Mouse (Mus musculus) lung, embryonic 16.5 days (tissue): ENCODE data around the gene Nrxn3. TPM values are rescaled to one million over a fixed set of nuclear protein-coding genes. Genes with fewer than 3 reads are reported as not detected.

Experiments used
- ATAC-seq: fragments of 200-750 bp; cut with Nextera tagmentation; 2 replicates; pipeline ENCODE4 v1.8.0; 2017; ENCODE audit warnings: low read depth, mild to moderate bottlenecking, moderate library complexity
- H3K27ac ChIP-seq: fragments of 300-500 bp; sonication (generic); 2 replicates; pipeline ENCODE4 v1.5.1; 2014; ENCODE audit warnings: mild to moderate bottlenecking, control low read depth, low read length
- H3K27me3 ChIP-seq: fragments of 300-500 bp; sonication (generic); 2 replicates; pipeline ENCODE4 v1.6.1; 2014; ENCODE audit warnings: low read depth, low read length, mixed read lengths; ENCODE audit not compliant: control insufficient read depth, insufficient read depth
- H3K36me3 ChIP-seq: fragments of 300-500 bp; sonication (generic); 2 replicates; pipeline ENCODE4 v1.6.1; 2014; ENCODE audit warnings: low read length; ENCODE audit not compliant: control insufficient read depth, insufficient read depth
- H3K4me1 ChIP-seq: fragments of 300-500 bp; sonication (generic); replicated peaks from 2 replicates; pipeline ENCODE4 v1.6.1; 2014; ENCODE audit warnings: low read length, mixed read lengths; ENCODE audit not compliant: control insufficient read depth, insufficient read depth
- H3K4me2 ChIP-seq: fragments of 300-500 bp; sonication (generic); 2 replicates; pipeline ENCODE4 v1.6.1; 2014; ENCODE audit warnings: low read depth, low read length, control low read depth
- H3K4me3 ChIP-seq: fragments of 300-500 bp; sonication (generic); 2 replicates; pipeline ENCODE4 v1.5.1; 2014; ENCODE audit warnings: mild to moderate bottlenecking, low read length, control low read depth
- H3K9ac ChIP-seq: fragments of 300-500 bp; sonication (generic); 2 replicates; pipeline ENCODE4 v1.6.1; 2014; ENCODE audit warnings: low read length, control low read depth
- H3K9me3 ChIP-seq: fragments of 300-500 bp; sonication (generic); 2 replicates; pipeline ENCODE4 v1.6.1; 2016; ENCODE audit warnings: low read length; ENCODE audit not compliant: control insufficient read depth
- WGBS: fragments of 180-500 bp; shearing (Covaris S2); extraction: QIAGEN DNeasy Blood & Tissue Kit; methylation state at CpG from one replicate; pipeline ENCODE4 v1.1.7; 2014; 5-methylcytosine and 5-hydroxymethylcytosine counted together
- polyA plus RNA-seq: library from polyadenylated mRNA; unstranded; fragments of >200 nt; fragmentation: Nextera tagmentation; extraction: Ambion mirVana; gene quantifications from 2 replicates; pipeline ENCODE4 v1.2.1, GENCODE M21; 2015

The Nrxn3 gene
- polyA plus RNA-seq, 1 experiment from 2014 or later, result 3.1 TPM

GRCm38 (mm10) chr12:89331474-89332263, 609.0 kb downstream of the Nrxn3 start:
- H3K27ac ChIP-seq, result no peak overlapping the region
- H3K4me3 ChIP-seq, result no peak overlapping the region
- H3K4me1 ChIP-seq, result no peaks in the 10 kb centered on the region
- no peaks in the 10 kb centered on the region for H3K27me3 ChIP-seq
- H3K9ac ChIP-seq, result no peak overlapping the region
- H3K9me3 ChIP-seq, result no peaks in the 10 kb centered on the region
- no peak overlapping the region for H3K4me2 ChIP-seq
- no peaks in the 10 kb centered on the region for H3K36me3 ChIP-seq
- WGBS, result 92% methylated on average over 3 of the region's 3 CpGs
- no peak for ATAC-seq

GRCm38 (mm10) chr12:89333486-89333885, 610.8 kb downstream of the Nrxn3 start:
- Histone ChIP-seq H3K4me2 (no peak overlapping the region), H3K9ac (no peak overlapping the region), H3K4me1 (no peaks in the 10 kb centered on the region), H3K4me3 (no peak overlapping the region), H3K27ac (no peak overlapping the region), H3K27me3 (no peaks in the 10 kb centered on the region), H3K9me3 (no peaks in the 10 kb centered on the region), H3K36me3 (no peaks in the 10 kb centered on the region)
- 81% methylated on average over 5 of the region's 5 CpGs for WGBS
- ATAC-seq, result no peak

DNA sequence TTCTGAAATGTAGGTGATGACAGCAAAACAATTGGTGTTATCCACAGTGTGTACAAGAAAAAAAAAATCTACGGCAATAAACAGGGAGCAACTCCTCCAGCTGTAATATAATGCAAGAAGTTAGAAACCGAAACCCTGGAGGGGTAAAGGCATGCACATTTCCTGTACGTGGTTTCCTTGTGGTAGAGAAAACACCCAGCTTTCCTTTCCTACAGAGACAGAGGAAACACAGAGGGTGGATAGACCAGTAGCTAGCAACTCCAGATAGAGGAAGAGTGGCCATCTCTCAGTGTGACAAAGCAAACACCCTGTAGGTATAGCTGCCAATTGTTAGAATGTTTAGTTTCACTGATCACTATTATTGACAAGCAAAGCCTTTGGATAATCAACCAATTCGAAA, 642.2 kb downstream of the Nrxn3 start:
- H3K9ac ChIP-seq, result no peak overlapping the region
- H3K4me1 ChIP-seq, result no peaks in the 10 kb centered on the region
- no peak overlapping the region for H3K27ac ChIP-seq
- no peaks in the 10 kb centered on the region for H3K36me3 ChIP-seq
- H3K9me3 ChIP-seq, result no peaks in the 10 kb centered on the region
- ATAC-seq, result no peak
- no peaks in the 10 kb centered on the region for H3K27me3 ChIP-seq
- no peak overlapping the region for H3K4me2 ChIP-seq
- no peak overlapping the region for H3K4me3 ChIP-seq
- WGBS, result 53% methylated on average over 4 of the region's 4 CpGs

- no peak for ATAC-seq
- Histone ChIP-seq H3K27ac (no peak overlapping the region), H3K4me1 (no peaks in the 10 kb centered on the region), H3K9ac (no peak overlapping the region), H3K9me3 (no peaks in the 10 kb centered on the region), H3K27me3 (no peaks in the 10 kb centered on the region), H3K36me3 (no peaks in the 10 kb centered on the region), H3K4me2 (no peak overlapping the region), H3K4me3 (no peak overlapping the region)
- 23% methylated on average over 1 of the region's 1 CpGs for WGBS
Measured at GRCm38 (mm10) chr12:89369939-89370338, 647.3 kb downstream of the Nrxn3 start.

GRCm38 (mm10) chr12:89376600-89376999, 653.9 kb downstream of the Nrxn3 start:
- no peak overlapping the region for H3K4me2 ChIP-seq
- WGBS, result 58% methylated on average over 1 of the region's 1 CpGs
- no peak overlapping the region for H3K9ac ChIP-seq
- H3K27ac ChIP-seq, result no peak overlapping the region
- no peaks in the 10 kb centered on the region for H3K9me3 ChIP-seq
- no peaks in the 10 kb centered on the region for H3K4me1 ChIP-seq
- no peaks in the 10 kb centered on the region for H3K27me3 ChIP-seq
- no peak overlapping the region for H3K4me3 ChIP-seq
- no peak for ATAC-seq
- no peaks in the 10 kb centered on the region for H3K36me3 ChIP-seq

DNA sequence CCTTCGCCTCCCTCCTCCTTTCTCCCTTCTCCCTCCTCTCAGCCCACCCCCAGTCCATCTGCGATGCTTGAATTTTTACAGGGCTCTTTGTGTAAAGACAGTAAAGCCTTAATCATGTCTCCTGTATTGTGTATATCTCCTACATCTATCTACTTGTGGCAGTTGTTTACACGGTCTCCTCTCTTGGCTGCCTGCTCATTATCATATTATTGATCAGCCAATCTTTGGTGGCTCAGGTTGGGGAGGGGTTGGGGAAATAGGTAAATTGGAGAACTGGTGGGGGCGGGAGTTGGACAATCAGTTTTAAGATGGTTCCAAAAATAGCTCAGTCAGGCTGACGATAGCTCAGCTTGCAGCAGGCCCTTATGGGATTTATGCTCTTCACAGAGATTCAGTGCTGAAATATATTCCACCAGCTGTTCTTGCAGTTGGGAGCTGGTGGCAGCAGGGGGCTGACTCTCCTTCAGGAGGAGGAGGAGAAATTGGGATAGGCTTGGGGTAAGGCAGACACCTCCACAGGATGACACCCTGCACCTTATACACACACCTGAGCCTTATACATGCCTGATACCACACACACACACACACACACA, 654.5 kb downstream of the Nrxn3 start:
- 32% methylated on average over 5 of the region's 5 CpGs for WGBS
- Histone ChIP-seq H3K4me1 (no peaks in the 10 kb centered on the region), H3K9ac (no peak overlapping the region), H3K4me2 (no peak overlapping the region), H3K27ac (no peak overlapping the region), H3K4me3 (no peak overlapping the region), H3K36me3 (no peaks in the 10 kb centered on the region), H3K9me3 (no peaks in the 10 kb centered on the region), H3K27me3 (no peaks in the 10 kb centered on the region)
- ATAC-seq, result no peak

DNA sequence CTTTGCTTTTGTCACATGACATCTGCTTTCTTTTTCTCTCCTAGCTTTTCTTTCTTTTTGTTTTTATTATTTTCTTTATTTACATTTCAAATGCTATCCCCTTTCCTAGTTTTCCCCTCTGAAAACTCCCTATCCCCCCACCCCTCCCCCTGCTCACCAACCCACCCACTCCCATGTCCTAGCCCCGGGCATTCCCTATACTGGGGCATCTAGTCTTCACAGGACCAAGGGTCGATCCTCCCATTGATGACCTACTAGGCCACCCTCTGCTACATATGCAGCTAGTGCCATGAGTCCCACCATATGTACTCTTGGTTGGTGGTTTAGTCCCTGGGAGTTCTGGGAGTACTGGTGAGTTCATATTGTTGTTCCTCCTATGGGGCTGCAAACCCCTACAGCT, 655.0 kb downstream of the Nrxn3 start:
- Histone ChIP-seq H3K4me3 (no peak overlapping the region), H3K4me2 (no peak overlapping the region), H3K27me3 (no peaks in the 10 kb centered on the region), H3K27ac (no peak overlapping the region), H3K4me1 (no peaks in the 10 kb centered on the region), H3K36me3 (no peaks in the 10 kb centered on the region), H3K9ac (no peak overlapping the region), H3K9me3 (no peaks in the 10 kb centered on the region)
- WGBS, result 75% methylated on average over 2 of the region's 2 CpGs
- ATAC-seq, result no peak

DNA sequence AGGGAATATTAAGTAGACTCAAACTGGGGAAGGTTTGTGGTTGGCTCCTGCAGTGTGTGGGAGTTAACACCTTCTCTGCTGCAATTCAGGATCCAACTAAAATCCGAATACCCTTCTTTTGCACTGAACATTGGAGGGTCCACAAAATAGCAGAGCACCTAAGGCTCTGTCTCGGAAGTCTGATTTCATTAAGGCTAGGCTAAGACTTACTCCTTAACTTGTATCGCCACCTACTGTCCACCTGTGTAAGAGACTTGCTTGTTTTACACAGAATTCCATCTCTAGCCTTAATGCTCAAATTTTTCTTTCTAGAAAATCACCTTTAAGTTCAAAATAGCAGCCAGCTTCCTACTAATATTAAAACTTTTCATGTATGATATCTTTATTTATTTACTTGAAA, 660.6 kb downstream of the Nrxn3 start:
- Histone ChIP-seq H3K9ac (no peak overlapping the region), H3K36me3 (no peaks in the 10 kb centered on the region), H3K9me3 (no peaks in the 10 kb centered on the region), H3K27me3 (no peaks in the 10 kb centered on the region), H3K4me3 (no peak overlapping the region), H3K27ac (no peak overlapping the region), H3K4me1 (no peaks in the 10 kb centered on the region), H3K4me2 (no peak overlapping the region)
- 7% methylated on average over 3 of the region's 3 CpGs for WGBS
- ATAC-seq, result no peak

DNA sequence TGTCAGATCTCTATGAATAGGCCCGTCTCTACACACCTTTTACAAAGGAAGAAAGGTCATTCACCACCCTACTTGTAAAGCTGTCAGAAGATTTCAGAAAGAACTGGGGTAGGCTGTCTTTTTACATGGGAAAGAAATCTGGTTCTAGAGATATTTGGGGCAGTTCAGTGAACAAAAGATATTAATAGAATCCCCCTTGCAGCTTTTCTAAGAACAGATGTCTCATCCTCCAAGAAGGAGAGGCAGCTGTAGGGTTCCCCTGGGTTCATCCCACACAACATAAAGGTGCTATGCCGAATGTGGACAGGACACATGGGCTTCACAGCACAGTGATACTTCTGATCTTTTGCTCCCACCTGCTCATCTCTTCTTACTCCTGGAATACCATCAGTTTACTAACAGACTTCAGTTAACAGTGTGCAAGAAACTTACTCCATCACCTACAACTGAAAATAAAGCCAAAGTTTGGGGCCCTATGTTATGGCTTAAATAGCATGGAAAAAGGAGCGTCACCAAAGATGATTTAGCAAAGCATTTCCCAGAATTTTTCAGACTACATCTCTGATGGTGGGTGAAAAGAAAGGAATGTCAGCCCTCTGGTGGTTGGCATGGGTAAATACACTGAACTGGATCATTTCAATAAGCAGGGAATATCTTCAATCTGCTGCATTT, 672.6 kb downstream of the Nrxn3 start:
- Histone ChIP-seq H3K4me1 (no peaks in the 10 kb centered on the region), H3K4me3 (no peak overlapping the region), H3K36me3 (no peaks in the 10 kb centered on the region), H3K9ac (no peak overlapping the region), H3K4me2 (no peak overlapping the region), H3K27me3 (no peaks in the 10 kb centered on the region), H3K27ac (no peak overlapping the region), H3K9me3 (no peaks in the 10 kb centered on the region)
- no peak for ATAC-seq
- 56% methylated on average over 3 of the region's 3 CpGs for WGBS
